Mouse (Mus musculus): Measurements from ENCODE around the gene Tanc2.

Gene Tanc2

GRCm38 (mm10) chr11:105589877-105590641 lies at the start of gene Tanc2:
Tanc2 (plus strand) TSS chr11:105589986.
- peak; percentile 27 for ATAC-seq (ENCODE audit: low TSS enrichment)

- ATAC-seq (ENCODE audit: low TSS enrichment): no peak
Observed at GRCm38 (mm10) chr11:105540781-105541180, 49.0 kb upstream of the Tanc2 start.

- ATAC-seq (ENCODE audit: low TSS enrichment): peak; percentile 31; the same call in 1 of the 2 replicates
Observed at GRCm38 (mm10) chr11:105541366-105541765, 48.4 kb upstream of the Tanc2 start.

GRCm38 (mm10) chr11:105542129-105542528 lies 47.7 kb upstream of the Tanc2 start:
- ATAC-seq (ENCODE audit: low TSS enrichment): no peak

GRCm38 (mm10) chr11:105545801-105546200 lies 44.0 kb upstream of the Tanc2 start:
- no peak for ATAC-seq (ENCODE audit: low TSS enrichment)

- ATAC-seq (ENCODE audit: low TSS enrichment): no peak
Observed at GRCm38 (mm10) chr11:105546393-105546792, 43.4 kb upstream of the Tanc2 start.

GRCm38 (mm10) chr11:105548383-105548782 lies 41.4 kb upstream of the Tanc2 start:
- no peak for ATAC-seq (ENCODE audit: low TSS enrichment)

- ATAC-seq (ENCODE audit: low TSS enrichment): peak; percentile 68
Observed at GRCm38 (mm10) chr11:105549164-105550121, 40.3 kb upstream of the Tanc2 start.

- ATAC-seq (ENCODE audit: low TSS enrichment): no peak
Observed at GRCm38 (mm10) chr11:105557285-105557684, 32.5 kb upstream of the Tanc2 start.

- no peak for ATAC-seq (ENCODE audit: low TSS enrichment)
Observed at GRCm38 (mm10) chr11:105558091-105558490, 31.7 kb upstream of the Tanc2 start.

GRCm38 (mm10) chr11:105558803-105559505 lies 30.8 kb upstream of the Tanc2 start:
- no peak for ATAC-seq (ENCODE audit: low TSS enrichment)

GRCm38 (mm10) chr11:105563546-105563945 lies 26.2 kb upstream of the Tanc2 start:
- no peak for ATAC-seq (ENCODE audit: low TSS enrichment)

- ATAC-seq (ENCODE audit: low TSS enrichment): no peak; the same call in 1 of the 2 replicates
Observed at GRCm38 (mm10) chr11:105567221-105567641, 22.6 kb upstream of the Tanc2 start.

- no peak for ATAC-seq (ENCODE audit: low TSS enrichment)
Observed at GRCm38 (mm10) chr11:105571996-105572395, 17.8 kb upstream of the Tanc2 start.

GRCm38 (mm10) chr11:105574241-105574640 lies 15.5 kb upstream of the Tanc2 start:
- no peak for ATAC-seq (ENCODE audit: low TSS enrichment)

GRCm38 (mm10) chr11:105577211-105577610 lies 12.6 kb upstream of the Tanc2 start:
- no peak for ATAC-seq (ENCODE audit: low TSS enrichment)

GRCm38 (mm10) chr11:105582020-105582419 lies 7.8 kb upstream of the Tanc2 start:
- no peak for ATAC-seq (ENCODE audit: low TSS enrichment)

GRCm38 (mm10) chr11:105589231-105589876 lies 432 bp upstream of the Tanc2 start:
- ATAC-seq (ENCODE audit: low TSS enrichment): peak; percentile 73

GRCm38 (mm10) chr11:105591905-105592304 lies 2.1 kb downstream of the Tanc2 start:
- peak; percentile 62; the same call in 1 of the 2 replicates for ATAC-seq (ENCODE audit: low TSS enrichment)

- no peak for ATAC-seq (ENCODE audit: low TSS enrichment)
Observed at GRCm38 (mm10) chr11:105602177-105602576, 12.4 kb downstream of the Tanc2 start.

GRCm38 (mm10) chr11:105626201-105626600 lies 36.4 kb downstream of the Tanc2 start:
- ATAC-seq (ENCODE audit: low TSS enrichment): no peak

Data from frontal cortex, adult (tissue).